In the genomic region with DNA sequence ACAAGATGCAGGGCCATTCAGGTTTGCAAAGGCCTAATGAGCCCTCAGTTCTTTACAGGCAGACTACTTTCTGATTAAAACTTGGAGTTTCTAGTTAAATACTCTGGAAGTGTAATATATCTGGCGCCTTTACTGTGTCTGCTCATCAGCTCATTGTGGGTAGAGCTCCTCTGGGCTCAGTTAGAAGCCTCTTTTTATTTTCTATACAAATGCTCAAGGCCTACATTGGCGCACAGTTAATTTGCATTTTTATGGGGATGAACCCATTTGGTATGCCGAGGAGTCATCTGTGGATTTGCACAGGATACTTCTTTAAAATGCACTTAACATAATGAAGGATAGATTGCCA, we compare ENCODE assay signal across 10 mouse cellular contexts.
"Had no signal": no experiment of that assay in that cellular context is flagged by ENCODE, and none has a peak within 500 bp of the region (broad histone marks: within the 10 kb centered on the region; RNA-seq: fewer than 3 reads in every experiment).

No protein-coding gene starts in this region.

- H3K4me1 ChIP-seq: limb, embryonic 10.5 days; liver, embryonic 12.5 days had no signal

- H3K27me3 ChIP-seq: liver, embryonic 12.5 days had no signal

- ATAC-seq: liver, embryonic 12.5 days had no signal

- H3K4me3 ChIP-seq: left cerebral cortex, adult 2 months; limb, embryonic 10.5 days; liver, embryonic 12.5 days; midbrain, embryonic 10.5 days; myocyte had no signal

- H3K27ac ChIP-seq: left cerebral cortex, adult 2 months; limb, embryonic 10.5 days; liver, embryonic 12.5 days; midbrain, embryonic 10.5 days had no signal

- H3K9me3 ChIP-seq: limb, embryonic 10.5 days; liver, embryonic 12.5 days; midbrain, embryonic 10.5 days had no signal

- H3K4me2 ChIP-seq: liver, embryonic 12.5 days; lung, embryonic 14.5 days had no signal

- H3K36me3 ChIP-seq: limb, embryonic 10.5 days; liver, embryonic 12.5 days; midbrain, embryonic 10.5 days had no signal

- H3K9ac ChIP-seq: liver, embryonic 12.5 days; lung, embryonic 14.5 days had no signal

- DNase-seq: kidney, adult 8-10 months; kidney, postnatal 25 days; right cerebral cortex, postnatal 14 days; thymus, postnatal 36 days had no signal
